In genomic region chr11:64186590-64186989, GRCm38 (mm10) we compare ENCODE assay signal across 13 mouse cellular contexts.
"Had no signal": no experiment of that assay in that cellular context is flagged by ENCODE, and none has a peak within 500 bp of the region (broad histone marks: within the 10 kb centered on the region; RNA-seq: fewer than 3 reads in every experiment).

No protein-coding gene starts in this region.

- DNase-seq: lung, adult 18-20 months; lung, postnatal 36 days; right cerebral cortex, adult 18-20 months; right cerebral cortex, postnatal 25 days had no signal

- H3K9ac ChIP-seq: hindbrain, embryonic 13.5 days; limb, embryonic 15.5 days; liver, embryonic 14.5 days; midbrain, embryonic 13.5 days; neural tube, embryonic 15.5 days had no signal

- H3K27me3 ChIP-seq: hindbrain, embryonic 13.5 days; limb, embryonic 15.5 days; midbrain, embryonic 13.5 days; neural tube, embryonic 15.5 days had no signal

- H3K4me1 ChIP-seq: limb, embryonic 15.5 days; neural tube, embryonic 15.5 days had no signal

- H3K27ac ChIP-seq: hindbrain, embryonic 13.5 days; hindbrain, postnatal 0 days; kidney, postnatal 0 days; left cerebral cortex, adult 2 months; limb, embryonic 15.5 days; liver, embryonic 14.5 days; midbrain, embryonic 13.5 days; neural tube, embryonic 15.5 days had no signal

- H3K4me3 ChIP-seq: hindbrain, embryonic 13.5 days; left cerebral cortex, adult 2 months; limb, embryonic 15.5 days; midbrain, embryonic 13.5 days; myocyte; neural tube, embryonic 15.5 days had no signal

- H3K36me3 ChIP-seq: hindbrain, embryonic 13.5 days; limb, embryonic 15.5 days; midbrain, embryonic 13.5 days; neural tube, embryonic 15.5 days had no signal

- ATAC-seq: hindbrain, postnatal 0 days; midbrain, embryonic 13.5 days had no signal

- H3K9me3 ChIP-seq: hindbrain, embryonic 13.5 days; limb, embryonic 15.5 days; midbrain, embryonic 13.5 days; neural tube, embryonic 15.5 days had no signal

- H3K4me2 ChIP-seq: hindbrain, embryonic 13.5 days; limb, embryonic 15.5 days; midbrain, embryonic 13.5 days; neural tube, embryonic 15.5 days had no signal
